Mouse (Mus musculus) heart, embryonic 16.5 days (tissue): ENCODE measurements around the gene Pus7. TPM values are rescaled to one million over a fixed set of nuclear protein-coding genes. Genes with fewer than 3 reads are reported as not detected.
A peak's percentile ranks its signal among the peaks of the same experiment; 100 is the strongest.
"Not testable (repeated sequence)": the region's sequence is repeated elsewhere in the genome, so short reads cannot be mapped to it uniquely, and the experiment has no call there.

Experiments used
- ATAC-seq: fragments of 200-750 bp; cut with Nextera tagmentation; replicated peaks from 2 replicates; pipeline ENCODE4 v1.8.0; 2017; ENCODE audit warnings: moderate number of reproducible peaks; ENCODE audit not compliant: insufficient read depth, low FRiP score; ENCODE audit errors: extremely low read depth
- H3K27ac ChIP-seq: fragments of 300-500 bp; sonication (generic); 2 replicates; pipeline ENCODE4 v1.5.1; 2014; ENCODE audit warnings: mild to moderate bottlenecking, low read length, control low read depth, moderate library complexity
- H3K27me3 ChIP-seq: fragments of 300-500 bp; sonication (generic); 2 replicates; pipeline ENCODE4 v1.6.1; 2014; ENCODE audit warnings: low read length, mixed read lengths; ENCODE audit not compliant: control insufficient read depth, insufficient read depth
- H3K36me3 ChIP-seq: fragments of 300-500 bp; sonication (generic); 2 replicates; pipeline ENCODE4 v1.6.1; 2014; ENCODE audit not compliant: control insufficient read depth, insufficient read depth
- H3K4me1 ChIP-seq: fragments of 300-500 bp; sonication (generic); 2 replicates; pipeline ENCODE4 v1.6.1; 2014; ENCODE audit warnings: low read length, mixed read lengths; ENCODE audit not compliant: control insufficient read depth, insufficient read depth
- H3K4me2 ChIP-seq: fragments of 300-500 bp; sonication (generic); 2 replicates; pipeline ENCODE4 v1.6.1; 2014; ENCODE audit warnings: low read depth, mild to moderate bottlenecking, control low read depth, low read length
- H3K4me3 ChIP-seq: fragments of 300-500 bp; sonication (generic); 2 replicates; pipeline ENCODE4 v1.5.1; 2014; ENCODE audit warnings: mild to moderate bottlenecking, control low read depth, low read length
- H3K9ac ChIP-seq: fragments of 300-500 bp; sonication (generic); 2 replicates; pipeline ENCODE4 v1.6.1; 2014; ENCODE audit warnings: low read length, control low read depth
- H3K9me3 ChIP-seq: fragments of 300-500 bp; sonication (generic); replicated peaks from 2 replicates; pipeline ENCODE4 v1.6.1; 2016; ENCODE audit warnings: low read length; ENCODE audit not compliant: control insufficient read depth
- WGBS: fragments of 180-500 bp; shearing (Covaris S2); extraction: QIAGEN DNeasy Blood & Tissue Kit; methylation state at CpG from one replicate; pipeline ENCODE4 v1.1.7; 2014; 5-methylcytosine and 5-hydroxymethylcytosine counted together
- polyA plus RNA-seq: library from polyadenylated mRNA; unstranded; fragments of >200 nt; fragmentation: Nextera tagmentation; extraction: Ambion mirVana; gene quantifications from 2 replicates; pipeline ENCODE4 v1.2.1, GENCODE M21; 2015

The Pus7 gene
- polyA plus RNA-seq, 1 experiment from 2014 or later = 24.7 TPM

GRCm38 (mm10) chr5:23718881-23719328, 64.6 kb downstream of the Pus7 start:
- Histone ChIP-seq H3K27me3 (no peaks in the 10 kb centered on the region), H3K9ac (no peak overlapping the region), H3K4me1 (no peaks in the 10 kb centered on the region), H3K36me3 (no peaks in the 10 kb centered on the region), H3K4me2 (no peak overlapping the region), H3K27ac (no peak overlapping the region), H3K4me3 (no peak overlapping the region), H3K9me3 (no peaks in the 10 kb centered on the region; the same call in 1 of the 2 replicates)
- ATAC-seq = no peak
- 72% methylated on average over 4 of the region's 4 CpGs for WGBS

- H3K36me3 ChIP-seq = no peaks in the 10 kb centered on the region
- no peak overlapping the region for H3K27ac ChIP-seq
- 50% methylated on average over 1 of the region's 1 CpGs for WGBS
- no peak overlapping the region for H3K4me2 ChIP-seq
- no peak for ATAC-seq
- no peak overlapping the region for H3K9ac ChIP-seq
- no peak overlapping the region for H3K4me3 ChIP-seq
- H3K4me1 ChIP-seq = no peaks in the 10 kb centered on the region
- no peaks in the 10 kb centered on the region for H3K27me3 ChIP-seq
- H3K9me3 ChIP-seq = no peaks in the 10 kb centered on the region
These were observed 65.4 kb downstream of the Pus7 start for GRCm38 (mm10) chr5:23718182-23718534.

- ATAC-seq = no peak
- H3K27me3 ChIP-seq = no peaks in the 10 kb centered on the region
- H3K9me3 ChIP-seq = no peaks in the 10 kb centered on the region
- H3K4me3 ChIP-seq = no peak overlapping the region
- H3K4me1 ChIP-seq = peaks cover 3% of the 10 kb centered on the region
- no peak overlapping the region for H3K27ac ChIP-seq
- H3K4me2 ChIP-seq = no peak overlapping the region
- H3K9ac ChIP-seq = no peak overlapping the region
- WGBS = 58% methylated on average over 3 of the region's 3 CpGs
- no peaks in the 10 kb centered on the region for H3K36me3 ChIP-seq
These were observed 65.9 kb downstream of the Pus7 start for GRCm38 (mm10) chr5:23717469-23718181.

GRCm38 (mm10) chr5:23713401-23714335, 69.8 kb downstream of the Pus7 start:
- Histone ChIP-seq H3K27ac (no peak overlapping the region), H3K27me3 (no peaks in the 10 kb centered on the region), H3K4me1 (peaks cover 3% of the 10 kb centered on the region), H3K4me3 (no peak overlapping the region), H3K9ac (no peak overlapping the region), H3K9me3 (peaks cover 10% of the 10 kb centered on the region), H3K4me2 (no peak overlapping the region), H3K36me3 (peaks cover 16% of the 10 kb centered on the region)
- no peak for ATAC-seq
- WGBS = 90% methylated on average over 8 of the region's 8 CpGs

- H3K36me3 ChIP-seq = peaks cover 25% of the 10 kb centered on the region
- 4% methylated on average over 54 of the region's 60 CpGs for WGBS
These were observed 71.1 kb downstream of the Pus7 start for GRCm38 (mm10) chr5:23712130-23713001.

GRCm38 (mm10) chr5:23711671-23712129, 71.8 kb downstream of the Pus7 start:
- 49% methylated on average over 6 of the region's 6 CpGs for WGBS
- Histone ChIP-seq H3K36me3 (peaks cover 32% of the 10 kb centered on the region), H3K4me3 (peak overlapping the region; percentile 73), H3K4me2 (peak overlapping the region; percentile 79), H3K27ac (peak overlapping the region; percentile 73), H3K9ac (peak overlapping the region; percentile 82), H3K9me3 (peaks cover 26% of the 10 kb centered on the region)
- not testable (repeated sequence) for ATAC-seq, H3K27me3 ChIP-seq, H3K4me1 ChIP-seq

More at GRCm38 (mm10) chr5:23712130-23713001, 71.1 kb downstream of the Pus7 start:
- peaks cover 20% of the 10 kb centered on the region for H3K9me3 ChIP-seq
- peak overlapping the region; percentile 79 for H3K4me2 ChIP-seq
- peak overlapping the region; percentile 73 for H3K4me3 ChIP-seq
- peak overlapping the region; percentile 82 for H3K9ac ChIP-seq
- ATAC-seq = peak; percentile 99
- peak overlapping the region; percentile 73 for H3K27ac ChIP-seq
- peaks cover 3% of the 10 kb centered on the region for H3K4me1 ChIP-seq
- no peaks in the 10 kb centered on the region for H3K27me3 ChIP-seq

- no peak overlapping the region for H3K4me3 ChIP-seq
- H3K4me2 ChIP-seq = 0 out of 2 replicates have a peak overlapping the region, but pooled peaks have one; percentile 79
- ATAC-seq = no peak
- no peak overlapping the region for H3K27ac ChIP-seq
- H3K27me3 ChIP-seq = no peaks in the 10 kb centered on the region
- WGBS = 93% methylated on average over 4 of the region's 4 CpGs
- H3K9me3 ChIP-seq = peaks cover 28% of the 10 kb centered on the region
- peaks cover 3% of the 10 kb centered on the region for H3K4me1 ChIP-seq
- H3K9ac ChIP-seq = no peak overlapping the region
- H3K36me3 ChIP-seq = peaks cover 35% of the 10 kb centered on the region
These were observed 72.3 kb downstream of the Pus7 start for GRCm38 (mm10) chr5:23711244-23711643.

- Histone ChIP-seq H3K9me3 (peaks cover 31% of the 10 kb centered on the region), H3K27me3 (no peaks in the 10 kb centered on the region), H3K27ac (no peak overlapping the region), H3K4me3 (no peak overlapping the region), H3K4me2 (no peak overlapping the region), H3K4me1 (peaks cover 3% of the 10 kb centered on the region), H3K36me3 (peaks cover 38% of the 10 kb centered on the region), H3K9ac (no peak overlapping the region)
- WGBS = 98% methylated on average over 1 of the region's 1 CpGs
- ATAC-seq = no peak
These were observed 73.8 kb downstream of the Pus7 start for GRCm38 (mm10) chr5:23709661-23710060.
